Mouse (Mus musculus): ENCODE measurements around the gene Epn1. TPM values are rescaled to one million over a fixed set of nuclear protein-coding genes. Genes with fewer than 3 reads are reported as not detected.
A peak's percentile ranks its signal among the peaks of the same experiment; 100 is the strongest.

Epn1 gene
- polyA plus RNA-seq, 1 experiment from 2014 or later = 104 TPM

DNA sequence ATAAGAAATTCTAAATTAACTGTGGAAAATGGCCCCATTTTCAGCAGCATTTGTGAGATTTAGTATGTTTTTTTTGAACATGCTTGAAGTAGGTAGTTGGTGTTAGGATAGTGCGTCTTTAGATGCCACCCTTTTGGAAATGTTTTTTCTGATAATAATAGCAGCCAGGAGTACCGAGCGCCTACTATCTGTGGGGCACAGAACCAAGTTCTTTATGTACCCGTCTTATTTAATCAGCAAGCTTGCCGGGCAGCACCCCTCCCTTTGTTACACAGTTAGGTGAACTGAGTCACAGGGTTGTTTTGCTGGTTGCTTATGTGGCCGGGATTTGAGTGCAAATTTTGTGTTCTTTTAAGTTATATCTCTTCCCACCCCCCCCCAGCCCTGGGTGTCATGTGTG is 1.2 kb downstream of the Epn1 start:
- 75% methylated on average over 6 of the region's 6 CpGs for WGBS
- H3K4me1 ChIP-seq (ENCODE audit: control insufficient read depth, insufficient read depth, low read length) = peaks cover 21% of the 10 kb centered on the region
- peak overlapping the region; percentile 86 for H3K4me2 ChIP-seq (ENCODE audit: low read length)
- H3K36me3 ChIP-seq (ENCODE audit: control insufficient read depth, insufficient read depth, low read length) = peaks cover 52% of the 10 kb centered on the region
- H3K4me3 ChIP-seq (replicated peaks; ENCODE audit: low read depth, low read length) = peak overlapping the region; percentile 85
- no peaks in the 10 kb centered on the region for H3K27me3 ChIP-seq (ENCODE audit: control insufficient read depth, insufficient read depth, low read length)
- no peaks in the 10 kb centered on the region for H3K9me3 ChIP-seq (ENCODE audit: control insufficient read depth, low read length)
- no peak overlapping the region for H3K27ac ChIP-seq (replicated peaks; ENCODE audit: low read depth, low read length)
- ATAC-seq (ENCODE audit: low FRiP score, low TSS enrichment) = no peak
- no peak for DNase-seq
- H3K9ac ChIP-seq (replicated peaks; ENCODE audit: low read length) = peak overlapping the region; percentile 90; the same call in 1 of the 2 replicates

DNA sequence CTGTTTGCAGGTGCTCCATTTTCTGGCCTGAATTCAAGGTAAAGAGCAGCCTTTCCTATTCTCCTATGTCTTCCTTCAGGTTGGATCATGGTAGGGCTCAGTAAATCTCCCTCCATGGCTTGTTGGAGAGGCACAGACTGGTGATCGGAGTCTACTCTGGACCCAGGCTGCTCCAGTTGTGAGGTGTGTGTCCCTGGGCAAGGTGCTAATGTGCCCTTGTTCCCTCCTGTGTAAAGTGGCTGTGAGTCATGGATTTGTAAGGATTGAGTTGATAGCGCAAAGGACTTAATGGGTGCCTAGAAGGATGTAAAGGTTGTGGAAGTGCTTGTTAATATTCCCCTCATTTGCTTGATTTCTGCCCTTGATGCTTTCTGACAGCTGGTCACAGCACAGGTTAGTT is 1.9 kb downstream of the Epn1 start:
- Histone ChIP-seq H3K36me3 (ENCODE audit: control insufficient read depth, insufficient read depth, low read length) (peaks cover 51% of the 10 kb centered on the region), H3K4me1 (ENCODE audit: control insufficient read depth, insufficient read depth, low read length) (peaks cover 21% of the 10 kb centered on the region), H3K4me3 (replicated peaks; ENCODE audit: low read depth, low read length) (no peak overlapping the region), H3K9me3 (ENCODE audit: control insufficient read depth, low read length) (no peaks in the 10 kb centered on the region), H3K27me3 (ENCODE audit: control insufficient read depth, insufficient read depth, low read length) (no peaks in the 10 kb centered on the region), H3K4me2 (ENCODE audit: low read length) (peak overlapping the region; percentile 86), H3K9ac (replicated peaks; ENCODE audit: low read length) (no peak overlapping the region), H3K27ac (replicated peaks; ENCODE audit: low read depth, low read length) (no peak overlapping the region)
- WGBS = 95% methylated on average over 2 of the region's 2 CpGs
- DNase-seq = no peak
- no peak for ATAC-seq (ENCODE audit: low FRiP score, low TSS enrichment)

DNA sequence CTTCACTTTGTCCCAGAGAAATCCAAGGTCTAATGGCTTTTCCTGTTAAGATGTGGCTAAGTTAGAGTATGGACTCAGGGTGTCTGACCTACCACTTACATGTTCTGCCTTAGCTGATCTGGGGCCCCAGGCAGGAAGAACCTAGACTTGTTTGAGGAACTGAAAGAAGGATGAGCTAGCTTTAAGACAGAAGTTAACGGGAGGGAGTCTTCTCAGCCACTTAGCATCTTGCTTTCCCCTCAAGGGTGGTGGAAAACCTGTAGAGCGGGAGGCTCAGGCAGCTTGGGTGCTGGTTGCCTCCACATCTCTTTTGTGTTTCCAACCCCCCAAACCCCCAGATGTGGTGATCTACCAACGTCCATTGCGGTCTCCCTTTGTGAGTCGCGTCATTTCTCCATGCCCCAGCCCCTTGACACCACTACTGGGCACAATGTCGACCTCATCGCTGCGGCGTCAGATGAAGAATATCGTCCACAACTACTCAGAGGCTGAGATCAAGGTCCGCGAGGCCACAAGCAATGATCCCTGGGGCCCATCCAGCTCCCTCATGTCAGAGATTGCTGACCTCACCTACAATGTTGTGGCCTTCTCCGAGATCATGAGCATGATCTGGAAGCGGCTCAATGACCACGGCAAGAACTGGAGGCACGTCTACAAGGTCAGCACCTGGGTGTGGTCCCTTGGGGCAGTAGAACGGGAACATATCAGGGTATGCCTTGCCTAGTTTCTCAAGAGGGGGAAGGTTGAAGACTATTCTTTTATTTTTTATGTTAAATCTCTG is 3.5 kb downstream of the Epn1 start:
- WGBS = 95% methylated on average over 18 of the region's 18 CpGs

DNA sequence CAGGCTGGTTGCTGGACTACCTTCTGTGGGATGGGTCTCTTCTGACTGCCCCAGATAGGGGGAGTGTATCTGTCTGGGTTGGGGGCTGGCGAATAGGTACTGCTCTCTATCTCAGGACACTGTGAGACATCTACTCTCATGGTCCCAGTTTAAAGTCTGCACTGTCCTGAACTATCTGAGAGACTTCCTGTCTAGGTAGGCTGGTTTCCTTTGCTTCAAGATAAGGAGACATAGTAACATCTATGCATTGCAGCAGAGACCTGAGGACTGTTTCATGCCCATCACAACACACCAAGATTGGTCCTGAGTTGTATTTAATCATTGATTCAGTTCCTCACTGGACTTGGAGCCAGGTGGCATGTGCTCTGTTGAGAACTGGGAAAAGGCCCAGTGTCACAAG is 5.5 kb downstream of the Epn1 start:
- Histone ChIP-seq H3K27ac (replicated peaks; ENCODE audit: low read depth, low read length) (no peak overlapping the region), H3K4me3 (replicated peaks; ENCODE audit: low read depth, low read length) (no peak overlapping the region), H3K9me3 (ENCODE audit: control insufficient read depth, low read length) (no peaks in the 10 kb centered on the region), H3K27me3 (ENCODE audit: control insufficient read depth, insufficient read depth, low read length) (no peaks in the 10 kb centered on the region), H3K36me3 (ENCODE audit: control insufficient read depth, insufficient read depth, low read length) (peaks cover 42% of the 10 kb centered on the region), H3K9ac (replicated peaks; ENCODE audit: low read length) (no peak overlapping the region), H3K4me1 (ENCODE audit: control insufficient read depth, insufficient read depth, low read length) (peaks cover 21% of the 10 kb centered on the region), H3K4me2 (ENCODE audit: low read length) (no peak overlapping the region)
- ATAC-seq (ENCODE audit: low FRiP score, low TSS enrichment) (no peak), DNase-seq (no peak)
- WGBS = 100% methylated on average over 1 of the region's 1 CpGs

More for the DNA sequence above, 3.5 kb downstream of the Epn1 start:
- Histone ChIP-seq H3K4me2 (ENCODE audit: low read length) (no peak overlapping the region), H3K36me3 (ENCODE audit: control insufficient read depth, insufficient read depth, low read length) (peaks cover 38% of the 10 kb centered on the region), H3K27me3 (ENCODE audit: control insufficient read depth, insufficient read depth, low read length) (no peaks in the 10 kb centered on the region), H3K4me1 (ENCODE audit: control insufficient read depth, insufficient read depth, low read length) (peaks cover 21% of the 10 kb centered on the region), H3K27ac (replicated peaks; ENCODE audit: low read depth, low read length) (no peak overlapping the region), H3K9ac (replicated peaks; ENCODE audit: low read length) (no peak overlapping the region), H3K9me3 (ENCODE audit: control insufficient read depth, low read length) (no peaks in the 10 kb centered on the region), H3K4me3 (replicated peaks; ENCODE audit: low read depth, low read length) (no peak overlapping the region)
- no peak for DNase-seq
- no peak for ATAC-seq (ENCODE audit: low FRiP score, low TSS enrichment)

DNA sequence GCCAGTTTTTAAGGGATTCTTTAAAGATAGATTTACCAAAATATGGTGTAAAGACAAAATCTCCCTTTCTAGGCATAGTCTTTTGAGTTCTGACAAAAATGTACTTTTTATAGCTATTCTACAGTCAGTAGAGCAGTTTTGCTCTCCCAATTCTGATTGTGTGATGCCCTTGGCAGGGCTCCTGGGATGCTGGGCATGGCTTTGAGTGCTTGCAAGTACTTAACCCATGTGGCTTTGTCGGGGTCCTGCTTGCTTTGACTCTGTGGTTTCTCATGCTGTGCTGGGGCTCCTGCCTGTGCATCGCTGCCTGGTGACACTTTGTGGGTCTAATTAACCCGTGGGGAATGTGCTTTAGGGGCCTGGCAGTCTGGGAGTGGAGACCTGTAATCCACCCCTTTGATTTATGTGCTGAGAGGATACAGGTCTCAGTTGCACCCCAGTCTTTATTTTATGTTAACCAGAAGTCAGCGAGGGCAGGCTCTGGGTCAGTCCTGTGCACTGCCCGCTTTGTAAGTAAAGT is 6.9 kb downstream of the Epn1 start:
- Histone ChIP-seq H3K4me2 (ENCODE audit: low read length) (no peak overlapping the region), H3K9me3 (ENCODE audit: control insufficient read depth, low read length) (no peaks in the 10 kb centered on the region), H3K36me3 (ENCODE audit: control insufficient read depth, insufficient read depth, low read length) (peaks cover 56% of the 10 kb centered on the region), H3K4me1 (ENCODE audit: control insufficient read depth, insufficient read depth, low read length) (peaks cover 7% of the 10 kb centered on the region), H3K9ac (replicated peaks; ENCODE audit: low read length) (no peak overlapping the region; the same call in 1 of the 2 replicates), H3K27ac (replicated peaks; ENCODE audit: low read depth, low read length) (no peak overlapping the region), H3K27me3 (ENCODE audit: control insufficient read depth, insufficient read depth, low read length) (no peaks in the 10 kb centered on the region), H3K4me3 (replicated peaks; ENCODE audit: low read depth, low read length) (no peak overlapping the region)
- ATAC-seq (ENCODE audit: low FRiP score, low TSS enrichment) = no peak
- DNase-seq = no peak
- 79% methylated on average over 5 of the region's 5 CpGs for WGBS

DNA sequence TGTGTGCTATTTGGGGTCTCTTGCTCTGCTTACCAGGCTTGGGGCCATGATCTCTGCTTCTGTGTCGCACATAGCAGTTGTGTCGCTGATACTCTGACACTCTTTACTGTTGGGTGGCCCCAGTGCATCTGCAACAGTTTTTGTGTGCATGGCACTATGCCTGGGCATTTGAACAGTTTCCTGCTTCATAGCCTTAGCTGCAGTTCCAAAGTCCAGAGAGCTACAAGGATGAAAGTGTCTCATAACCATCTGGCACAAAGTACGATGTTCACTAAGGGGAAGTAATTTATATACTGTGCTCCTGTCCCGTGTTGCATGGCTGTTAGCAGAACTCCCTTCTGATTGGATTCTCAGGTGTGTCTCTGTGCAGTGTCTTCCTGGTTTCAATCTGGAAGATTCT is 7.9 kb downstream of the Epn1 start:
- H3K27ac ChIP-seq (replicated peaks; ENCODE audit: low read depth, low read length) = no peak overlapping the region
- no peak overlapping the region for H3K4me2 ChIP-seq (ENCODE audit: low read length)
- ATAC-seq (ENCODE audit: low FRiP score, low TSS enrichment) (no peak), DNase-seq (no peak)
- 93% methylated on average over 4 of the region's 4 CpGs for WGBS
- no peaks in the 10 kb centered on the region for H3K9me3 ChIP-seq (ENCODE audit: control insufficient read depth, low read length)
- peaks cover 3% of the 10 kb centered on the region; the same call in 1 of the 2 replicates for H3K4me1 ChIP-seq (ENCODE audit: control insufficient read depth, insufficient read depth, low read length)
- no peak overlapping the region for H3K9ac ChIP-seq (replicated peaks; ENCODE audit: low read length)
- H3K27me3 ChIP-seq (ENCODE audit: control insufficient read depth, insufficient read depth, low read length) = no peaks in the 10 kb centered on the region
- no peak overlapping the region for H3K4me3 ChIP-seq (replicated peaks; ENCODE audit: low read depth, low read length)
- H3K36me3 ChIP-seq (ENCODE audit: control insufficient read depth, insufficient read depth, low read length) = peaks cover 64% of the 10 kb centered on the region

DNA sequence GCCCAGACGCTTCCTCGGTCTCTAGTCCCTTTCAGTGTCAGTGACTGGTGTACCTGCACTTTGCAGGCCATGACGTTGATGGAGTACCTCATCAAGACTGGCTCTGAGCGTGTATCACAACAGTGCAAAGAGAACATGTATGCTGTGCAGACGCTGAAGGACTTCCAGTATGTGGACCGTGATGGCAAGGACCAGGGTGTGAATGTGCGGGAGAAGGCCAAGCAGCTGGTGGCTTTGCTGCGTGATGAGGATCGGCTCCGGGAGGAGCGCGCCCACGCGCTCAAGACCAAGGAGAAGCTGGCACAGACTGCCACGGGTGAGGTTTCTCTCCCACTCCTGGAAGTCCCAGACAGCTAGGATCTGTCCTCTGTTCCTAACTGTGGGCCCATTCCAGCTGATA is 9.8 kb downstream of the Epn1 start:
- Histone ChIP-seq H3K9me3 (ENCODE audit: control insufficient read depth, low read length) (no peaks in the 10 kb centered on the region), H3K9ac (replicated peaks; ENCODE audit: low read length) (no peak overlapping the region), H3K4me2 (ENCODE audit: low read length) (no peak overlapping the region), H3K27ac (replicated peaks; ENCODE audit: low read depth, low read length) (no peak overlapping the region), H3K36me3 (ENCODE audit: control insufficient read depth, insufficient read depth, low read length) (peaks cover 71% of the 10 kb centered on the region), H3K4me1 (ENCODE audit: control insufficient read depth, insufficient read depth, low read length) (no peaks in the 10 kb centered on the region), H3K27me3 (ENCODE audit: control insufficient read depth, insufficient read depth, low read length) (no peaks in the 10 kb centered on the region), H3K4me3 (replicated peaks; ENCODE audit: low read depth, low read length) (no peak overlapping the region)
- no peak for DNase-seq
- WGBS = 97% methylated on average over 15 of the region's 15 CpGs
- no peak for ATAC-seq (ENCODE audit: low FRiP score, low TSS enrichment)

DNA sequence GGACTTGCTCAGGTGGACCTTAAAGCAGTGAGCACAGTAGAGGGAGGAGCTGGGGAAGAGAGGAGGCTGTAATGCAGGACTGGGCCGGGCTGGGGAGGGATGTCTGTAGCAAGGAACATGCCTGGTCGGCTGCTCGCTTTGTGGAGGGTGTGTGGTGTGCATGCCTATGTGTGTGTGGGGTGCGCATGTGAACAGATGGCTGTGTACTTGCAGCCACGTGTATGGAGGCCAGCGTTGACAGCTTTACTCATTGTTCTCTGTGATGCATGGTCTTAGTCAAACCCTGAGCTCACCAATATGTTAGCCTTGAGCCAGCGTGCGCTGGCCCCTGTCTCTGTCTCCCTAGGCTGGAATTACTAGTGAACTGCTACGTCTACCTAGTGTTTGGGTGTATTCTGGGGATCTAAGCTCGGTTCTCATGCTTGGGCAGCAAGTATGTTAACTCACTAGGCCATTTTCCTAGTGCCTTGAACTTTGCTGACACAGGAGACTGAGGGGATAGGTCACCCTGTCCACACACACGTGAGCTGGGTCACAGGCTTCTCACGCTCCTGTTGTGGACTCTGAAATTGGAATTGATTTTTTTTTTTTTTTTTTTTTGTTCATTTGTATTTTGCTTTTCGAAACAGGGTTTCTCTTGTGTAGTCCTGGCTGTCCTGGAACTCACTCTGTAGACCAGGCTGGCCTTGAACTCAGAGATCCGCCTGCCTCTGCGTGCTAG is 11.1 kb downstream of the Epn1 start:
- H3K4me2 ChIP-seq (ENCODE audit: low read length) = no peak overlapping the region
- no peak overlapping the region for H3K9ac ChIP-seq (replicated peaks; ENCODE audit: low read length)
- H3K4me1 ChIP-seq (ENCODE audit: control insufficient read depth, insufficient read depth, low read length) = no peaks in the 10 kb centered on the region
- DNase-seq (no peak), ATAC-seq (ENCODE audit: low FRiP score, low TSS enrichment) (no peak)
- H3K36me3 ChIP-seq (ENCODE audit: control insufficient read depth, insufficient read depth, low read length) = peaks cover 73% of the 10 kb centered on the region
- WGBS = 89% methylated on average over 15 of the region's 15 CpGs
- no peaks in the 10 kb centered on the region for H3K27me3 ChIP-seq (ENCODE audit: control insufficient read depth, insufficient read depth, low read length)
- no peak overlapping the region for H3K27ac ChIP-seq (replicated peaks; ENCODE audit: low read depth, low read length)
- H3K4me3 ChIP-seq (replicated peaks; ENCODE audit: low read depth, low read length) = no peak overlapping the region
- H3K9me3 ChIP-seq (ENCODE audit: control insufficient read depth, low read length) = no peaks in the 10 kb centered on the region
